Mouse (Mus musculus): ENCODE measurements around the gene Dnajc12. TPM values are rescaled to one million over a fixed set of nuclear protein-coding genes. Genes with fewer than 3 reads are reported as not detected.

Gene Dnajc12
- polyA plus RNA-seq, 1 experiment = 32.1 TPM

- Histone ChIP-seq H3K4me1 (ENCODE audit: control insufficient read depth, insufficient read depth, low read length) (0 out of 2 replicates have a peak, but pooled peaks cover 3% of the 10 kb centered on the region), H3K4me3 (replicated peaks; ENCODE audit: insufficient read depth, low read depth, low read length) (no peak overlapping the region), H3K27ac (ENCODE audit: insufficient read depth, low read length) (no peak overlapping the region), H3K27me3 (ENCODE audit: control insufficient read depth, insufficient read depth, low read length) (no peaks in the 10 kb centered on the region)
- TF ChIP-seq CTCF (IDR thresholded peaks at IDR 0.05; ENCODE audit: borderline replicate concordance, insufficient read depth, low read depth, low read length) = no peak
- no peak for TF ChIP-seq POLR2A (IDR thresholded peaks at IDR 0.05; ENCODE audit: borderline replicate concordance, insufficient read depth, low read length)
- WGBS = 36% methylated on average over 5 of the region's 5 CpGs
- no peak for DNase-seq
These were observed 34.8 kb downstream of the Dnajc12 start for GRCm38 (mm10) chr10:63417061-63417460.

GRCm38 (mm10) chr10:63421739-63422735, 39.8 kb downstream of the Dnajc12 start, which contains the start of gene Gm7075:
Gene Gm7075 (minus strand): TSS chr10:63421789.
- 0 out of 2 replicates have a peak, but pooled peaks cover 2% of the 10 kb centered on the region for H3K4me1 ChIP-seq (ENCODE audit: control insufficient read depth, insufficient read depth, low read length)
- no peak for DNase-seq
- TF ChIP-seq CTCF (IDR thresholded peaks at IDR 0.05; ENCODE audit: borderline replicate concordance, insufficient read depth, low read depth, low read length) = peak; percentile 52
- TF ChIP-seq POLR2A (IDR thresholded peaks at IDR 0.05; ENCODE audit: borderline replicate concordance, insufficient read depth, low read length) = no peak
- H3K27me3 ChIP-seq (ENCODE audit: control insufficient read depth, insufficient read depth, low read length) = no peaks in the 10 kb centered on the region
- H3K27ac ChIP-seq (ENCODE audit: insufficient read depth, low read length) = no peak within 1 kb of the TSS
- WGBS = 87% methylated on average over 18 of the region's 18 CpGs
- H3K4me3 ChIP-seq (replicated peaks; ENCODE audit: insufficient read depth, low read depth, low read length) = no peak within 1 kb of the TSS

GRCm38 (mm10) chr10:63422736-63422992, 40.4 kb downstream of the Dnajc12 start:
- H3K27ac ChIP-seq (ENCODE audit: insufficient read depth, low read length) = no peak overlapping the region
- H3K4me1 ChIP-seq (ENCODE audit: control insufficient read depth, insufficient read depth, low read length) = no peaks in the 10 kb centered on the region
- H3K27me3 ChIP-seq (ENCODE audit: control insufficient read depth, insufficient read depth, low read length) = no peaks in the 10 kb centered on the region
- no peak for DNase-seq
- WGBS = 70% methylated on average over 5 of the region's 5 CpGs
- TF ChIP-seq CTCF (IDR thresholded peaks at IDR 0.05; ENCODE audit: borderline replicate concordance, insufficient read depth, low read depth, low read length) = no peak
- no peak for TF ChIP-seq POLR2A (IDR thresholded peaks at IDR 0.05; ENCODE audit: borderline replicate concordance, insufficient read depth, low read length)
- no peak overlapping the region for H3K4me3 ChIP-seq (replicated peaks; ENCODE audit: insufficient read depth, low read depth, low read length)

- TF ChIP-seq CTCF (IDR thresholded peaks at IDR 0.05; ENCODE audit: borderline replicate concordance, insufficient read depth, low read depth, low read length) = no peak
- no peak for TF ChIP-seq POLR2A (IDR thresholded peaks at IDR 0.05; ENCODE audit: borderline replicate concordance, insufficient read depth, low read length)
- Histone ChIP-seq H3K27ac (ENCODE audit: insufficient read depth, low read length) (no peak overlapping the region), H3K4me3 (replicated peaks; ENCODE audit: insufficient read depth, low read depth, low read length) (no peak overlapping the region), H3K27me3 (ENCODE audit: control insufficient read depth, insufficient read depth, low read length) (no peaks in the 10 kb centered on the region), H3K4me1 (ENCODE audit: control insufficient read depth, insufficient read depth, low read length) (no peaks in the 10 kb centered on the region)
- no peak for DNase-seq
- 83% methylated on average over 9 of the region's 9 CpGs for WGBS
These were observed 41.6 kb downstream of the Dnajc12 start for GRCm38 (mm10) chr10:63423591-63424474.

GRCm38 (mm10) chr10:63424475-63424814, 42.2 kb downstream of the Dnajc12 start:
- no peak overlapping the region for H3K27ac ChIP-seq (ENCODE audit: insufficient read depth, low read length)
- peak; percentile 40 to 51 for DNase-seq
- no peak overlapping the region for H3K4me3 ChIP-seq (replicated peaks; ENCODE audit: insufficient read depth, low read depth, low read length)
- no peaks in the 10 kb centered on the region for H3K27me3 ChIP-seq (ENCODE audit: control insufficient read depth, insufficient read depth, low read length)
- TF ChIP-seq POLR2A (IDR thresholded peaks at IDR 0.05; ENCODE audit: borderline replicate concordance, insufficient read depth, low read length) (no peak), CTCF (IDR thresholded peaks at IDR 0.05; ENCODE audit: borderline replicate concordance, insufficient read depth, low read depth, low read length) (peak; percentile 48; the same call in 1 of the 2 replicates)
- no peaks in the 10 kb centered on the region for H3K4me1 ChIP-seq (ENCODE audit: control insufficient read depth, insufficient read depth, low read length)

GRCm38 (mm10) chr10:63427146-63427545, 44.9 kb downstream of the Dnajc12 start:
- H3K27ac ChIP-seq (ENCODE audit: insufficient read depth, low read length) = no peak overlapping the region
- no peaks in the 10 kb centered on the region for H3K4me1 ChIP-seq (ENCODE audit: control insufficient read depth, insufficient read depth, low read length)
- TF ChIP-seq POLR2A (IDR thresholded peaks at IDR 0.05; ENCODE audit: borderline replicate concordance, insufficient read depth, low read length) (no peak), CTCF (IDR thresholded peaks at IDR 0.05; ENCODE audit: borderline replicate concordance, insufficient read depth, low read depth, low read length) (no peak)
- no peak overlapping the region for H3K4me3 ChIP-seq (replicated peaks; ENCODE audit: insufficient read depth, low read depth, low read length)
- H3K27me3 ChIP-seq (ENCODE audit: control insufficient read depth, insufficient read depth, low read length) = no peaks in the 10 kb centered on the region
- WGBS = 89% methylated on average over 8 of the region's 8 CpGs
- no peak for DNase-seq

GRCm38 (mm10) chr10:63428243-63429022, 46.2 kb downstream of the Dnajc12 start:
- DNase-seq = peak; percentile 46 to 47
- peak overlapping the region; percentile 70 for H3K4me3 ChIP-seq (replicated peaks; ENCODE audit: insufficient read depth, low read depth, low read length)
- no peaks in the 10 kb centered on the region for H3K4me1 ChIP-seq (ENCODE audit: control insufficient read depth, insufficient read depth, low read length)
- H3K27me3 ChIP-seq (ENCODE audit: control insufficient read depth, insufficient read depth, low read length) = no peaks in the 10 kb centered on the region
- H3K27ac ChIP-seq (ENCODE audit: insufficient read depth, low read length) = no peak overlapping the region
- no peak for TF ChIP-seq CTCF (IDR thresholded peaks at IDR 0.05; ENCODE audit: borderline replicate concordance, insufficient read depth, low read depth, low read length)
- TF ChIP-seq POLR2A (IDR thresholded peaks at IDR 0.05; ENCODE audit: borderline replicate concordance, insufficient read depth, low read length) = no peak
- 19% methylated on average over 19 of the region's 19 CpGs for WGBS
